Mouse (Mus musculus) forebrain, embryonic 11.5 days (tissue): Measurements from ENCODE around the gene Adcy1. TPM values are rescaled to one million over a fixed set of nuclear protein-coding genes. Genes with fewer than 3 reads are reported as not detected.

ENCODE experiments used
- ATAC-seq: fragments of 200-750 bp; cut with Nextera tagmentation; replicated peaks from 2 replicates; pipeline ENCODE4 v1.8.0; 2017; ENCODE audit warnings: moderate TSS enrichment; ENCODE audit not compliant: low FRiP score
- DNase-seq: peaks from one replicate; pipeline ENCODE4 v3.0.0-alpha.2; 2017; ENCODE audit warnings: low spot score
- H3K27ac ChIP-seq: fragments of 300-500 bp; sonication (generic); 2 replicates; pipeline ENCODE4 v1.5.1; 2014; ENCODE audit warnings: low read depth, low read length
- H3K27me3 ChIP-seq: fragments of 300-500 bp; sonication (generic); 2 replicates; pipeline ENCODE4 v1.6.1; 2014; ENCODE audit warnings: mild to moderate bottlenecking, low read length, mixed read lengths; ENCODE audit not compliant: control insufficient read depth, insufficient read depth
- H3K36me3 ChIP-seq: fragments of 300-500 bp; sonication (generic); 2 replicates; pipeline ENCODE4 v1.6.1; 2014; ENCODE audit warnings: mild to moderate bottlenecking, low read length, moderate library complexity, mixed read lengths; ENCODE audit not compliant: control insufficient read depth, insufficient read depth
- H3K4me1 ChIP-seq: fragments of 300-500 bp; sonication (generic); replicated peaks from 2 replicates; pipeline ENCODE4 v1.6.1; 2014; ENCODE audit warnings: low read length, mixed read lengths; ENCODE audit not compliant: control insufficient read depth, insufficient read depth
- H3K4me2 ChIP-seq: fragments of 300-500 bp; sonication (generic); 2 replicates; pipeline ENCODE4 v1.6.1; 2014; ENCODE audit warnings: low read depth, mild to moderate bottlenecking, low read length, moderate library complexity, mixed read lengths; ENCODE audit not compliant: severe bottlenecking
- H3K4me3 ChIP-seq: fragments of 300-500 bp; sonication (generic); 2 replicates; pipeline ENCODE4 v1.5.1; 2014; ENCODE audit warnings: low read depth, low read length
- H3K9ac ChIP-seq: fragments of 300-500 bp; sonication (generic); 2 replicates; pipeline ENCODE4 v1.6.1; 2014; ENCODE audit warnings: low read length
- H3K9me3 ChIP-seq: fragments of 300-500 bp; sonication (generic); 2 replicates; pipeline ENCODE4 v1.6.1; 2016; ENCODE audit warnings: low read length, mixed read lengths; ENCODE audit not compliant: control insufficient read depth
- WGBS: fragments of 180-500 bp; shearing (Covaris S2); extraction: QIAGEN DNeasy Blood & Tissue Kit; methylation state at CpG from one replicate; pipeline ENCODE4 v1.1.7; 2014; 5-methylcytosine and 5-hydroxymethylcytosine counted together
- polyA plus RNA-seq: library from polyadenylated mRNA; unstranded; fragments of >200 nt; fragmentation: Nextera tagmentation; extraction: Ambion mirVana; gene quantifications from 2 replicates; pipeline ENCODE4 v1.2.1, GENCODE M21; 2014

Gene Adcy1
- polyA plus RNA-seq, 1 experiment from 2014 or later = 1.3 TPM

- WGBS = 92% methylated on average over 7 of the region's 7 CpGs
- Histone ChIP-seq H3K4me2 (no peak overlapping the region), H3K4me1 (no peaks in the 10 kb centered on the region), H3K9me3 (no peaks in the 10 kb centered on the region), H3K36me3 (no peaks in the 10 kb centered on the region), H3K27ac (no peak overlapping the region), H3K9ac (no peak overlapping the region), H3K27me3 (no peaks in the 10 kb centered on the region), H3K4me3 (no peak overlapping the region)
- DNase-seq (no peak), ATAC-seq (no peak)
Measured at GRCm38 (mm10) chr11:7147945-7148344, 84.7 kb downstream of the Adcy1 start.

- Histone ChIP-seq H3K9ac (no peak overlapping the region), H3K36me3 (no peaks in the 10 kb centered on the region), H3K4me1 (no peaks in the 10 kb centered on the region), H3K27ac (no peak overlapping the region), H3K4me2 (no peak overlapping the region), H3K9me3 (no peaks in the 10 kb centered on the region), H3K4me3 (no peak overlapping the region), H3K27me3 (no peaks in the 10 kb centered on the region)
- ATAC-seq = no peak
- DNase-seq = no peak
- WGBS = 84% methylated on average over 7 of the region's 7 CpGs
Measured at GRCm38 (mm10) chr11:7149471-7149870, 86.2 kb downstream of the Adcy1 start.

DNA sequence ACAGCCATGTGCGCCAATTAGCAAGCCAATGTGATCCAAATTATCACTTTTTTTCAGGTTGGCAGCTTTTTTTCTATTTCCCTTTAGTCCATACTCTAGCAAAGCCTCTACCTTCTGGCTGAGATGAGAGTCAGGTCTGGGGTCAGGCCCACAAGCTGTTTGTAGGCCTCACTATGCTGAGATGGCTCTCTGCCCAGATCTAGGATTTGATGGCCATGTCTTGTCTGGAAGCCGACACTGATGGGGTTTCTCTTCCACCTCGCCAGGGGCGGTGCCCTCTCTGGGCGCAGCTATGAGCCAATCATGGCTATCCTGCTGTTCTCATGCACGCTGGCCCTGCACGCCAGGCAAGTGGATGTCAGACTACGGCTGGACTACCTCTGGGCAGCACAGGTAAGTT lies 87.2 kb downstream of the Adcy1 start:
- no peaks in the 10 kb centered on the region for H3K4me1 ChIP-seq
- no peak overlapping the region for H3K4me3 ChIP-seq
- DNase-seq (no peak), ATAC-seq (no peak)
- H3K27ac ChIP-seq = no peak overlapping the region
- H3K9me3 ChIP-seq = no peaks in the 10 kb centered on the region
- no peaks in the 10 kb centered on the region for H3K27me3 ChIP-seq
- no peak overlapping the region for H3K9ac ChIP-seq
- WGBS = 93% methylated on average over 8 of the region's 8 CpGs
- no peaks in the 10 kb centered on the region for H3K36me3 ChIP-seq
- H3K4me2 ChIP-seq = no peak overlapping the region

- WGBS = 94% methylated on average over 12 of the region's 12 CpGs
- H3K4me3 ChIP-seq = no peak overlapping the region
- H3K4me1 ChIP-seq = no peaks in the 10 kb centered on the region
- H3K27ac ChIP-seq = no peak overlapping the region
- H3K9me3 ChIP-seq = no peaks in the 10 kb centered on the region
- no peak overlapping the region for H3K9ac ChIP-seq
- no peak for ATAC-seq
- DNase-seq = no peak
- H3K27me3 ChIP-seq = no peaks in the 10 kb centered on the region
- H3K36me3 ChIP-seq = no peaks in the 10 kb centered on the region
- no peak overlapping the region for H3K4me2 ChIP-seq
Measured at GRCm38 (mm10) chr11:7152371-7152770, 89.1 kb downstream of the Adcy1 start.

DNA sequence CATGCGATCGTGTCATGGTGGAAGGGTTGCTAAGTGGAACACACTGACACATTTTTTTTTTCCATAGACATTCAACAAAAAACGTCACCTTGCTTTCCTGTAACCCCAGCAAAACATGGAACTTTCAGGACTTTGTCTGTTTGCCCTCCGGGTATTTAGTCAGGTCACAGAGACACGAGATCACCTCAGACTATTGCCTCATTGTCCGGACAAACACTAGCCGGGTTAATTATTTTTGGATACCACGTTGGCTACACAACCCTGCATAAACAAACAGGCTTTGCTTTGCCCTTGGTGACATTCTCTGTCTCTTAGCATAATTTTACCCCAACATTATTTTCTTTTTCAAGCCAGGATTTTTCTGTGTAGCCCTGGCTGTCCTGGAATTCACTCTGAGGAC lies 89.8 kb downstream of the Adcy1 start:
- Histone ChIP-seq H3K4me3 (no peak overlapping the region), H3K27ac (no peak overlapping the region), H3K4me2 (no peak overlapping the region), H3K9me3 (no peaks in the 10 kb centered on the region), H3K36me3 (no peaks in the 10 kb centered on the region), H3K27me3 (no peaks in the 10 kb centered on the region), H3K9ac (no peak overlapping the region), H3K4me1 (no peaks in the 10 kb centered on the region)
- DNase-seq (no peak), ATAC-seq (no peak)
- WGBS = 86% methylated on average over 8 of the region's 8 CpGs

GRCm38 (mm10) chr11:7156427-7156826 lies 93.1 kb downstream of the Adcy1 start:
- DNase-seq = no peak
- 80% methylated on average over 4 of the region's 4 CpGs for WGBS
- H3K9ac ChIP-seq = no peak overlapping the region
- ATAC-seq = no peak
- no peaks in the 10 kb centered on the region for H3K4me1 ChIP-seq
- H3K4me2 ChIP-seq = no peak overlapping the region
- H3K9me3 ChIP-seq = no peaks in the 10 kb centered on the region
- no peaks in the 10 kb centered on the region for H3K27me3 ChIP-seq
- H3K36me3 ChIP-seq = no peaks in the 10 kb centered on the region
- H3K27ac ChIP-seq = no peak overlapping the region
- no peak overlapping the region for H3K4me3 ChIP-seq

GRCm38 (mm10) chr11:7158196-7158595 lies 94.9 kb downstream of the Adcy1 start:
- 87% methylated on average over 6 of the region's 6 CpGs for WGBS
- H3K4me3 ChIP-seq = no peak overlapping the region
- no peaks in the 10 kb centered on the region for H3K36me3 ChIP-seq
- ATAC-seq (no peak), DNase-seq (no peak)
- no peak overlapping the region for H3K9ac ChIP-seq
- H3K4me1 ChIP-seq = no peaks in the 10 kb centered on the region
- H3K27me3 ChIP-seq = no peaks in the 10 kb centered on the region
- H3K9me3 ChIP-seq = no peaks in the 10 kb centered on the region
- no peak overlapping the region for H3K27ac ChIP-seq
- H3K4me2 ChIP-seq = no peak overlapping the region

- no peak for ATAC-seq
- H3K27ac ChIP-seq = no peak overlapping the region
- H3K27me3 ChIP-seq = no peaks in the 10 kb centered on the region
- H3K4me3 ChIP-seq = no peak overlapping the region
- H3K36me3 ChIP-seq = no peaks in the 10 kb centered on the region
- H3K4me1 ChIP-seq = no peaks in the 10 kb centered on the region
- no peak overlapping the region for H3K4me2 ChIP-seq
- H3K9ac ChIP-seq = no peak overlapping the region
- WGBS = 84% methylated on average over 6 of the region's 6 CpGs
- no peaks in the 10 kb centered on the region for H3K9me3 ChIP-seq
- DNase-seq = no peak
Measured at GRCm38 (mm10) chr11:7160146-7160545, 96.9 kb downstream of the Adcy1 start.

- H3K9ac ChIP-seq = no peak overlapping the region
- no peaks in the 10 kb centered on the region for H3K27me3 ChIP-seq
- H3K4me3 ChIP-seq = no peak overlapping the region
- no peaks in the 10 kb centered on the region for H3K9me3 ChIP-seq
- DNase-seq (no peak), ATAC-seq (peak; percentile 49)
- no peak overlapping the region for H3K4me2 ChIP-seq
- no peak overlapping the region for H3K27ac ChIP-seq
- 42% methylated on average over 4 of the region's 4 CpGs for WGBS
- H3K4me1 ChIP-seq = no peaks in the 10 kb centered on the region
- H3K36me3 ChIP-seq = no peaks in the 10 kb centered on the region
Measured at GRCm38 (mm10) chr11:7160637-7161101, 97.4 kb downstream of the Adcy1 start.
